Mouse (Mus musculus): ENCODE results near the gene Mprip.

The Mprip gene

GRCm38 (mm10) chr11:59758191-59758985 lies 97.3 kb downstream of the Mprip start:
- DNase-seq (ENCODE audit: low read depth, low spot score) = no peak

DNA sequence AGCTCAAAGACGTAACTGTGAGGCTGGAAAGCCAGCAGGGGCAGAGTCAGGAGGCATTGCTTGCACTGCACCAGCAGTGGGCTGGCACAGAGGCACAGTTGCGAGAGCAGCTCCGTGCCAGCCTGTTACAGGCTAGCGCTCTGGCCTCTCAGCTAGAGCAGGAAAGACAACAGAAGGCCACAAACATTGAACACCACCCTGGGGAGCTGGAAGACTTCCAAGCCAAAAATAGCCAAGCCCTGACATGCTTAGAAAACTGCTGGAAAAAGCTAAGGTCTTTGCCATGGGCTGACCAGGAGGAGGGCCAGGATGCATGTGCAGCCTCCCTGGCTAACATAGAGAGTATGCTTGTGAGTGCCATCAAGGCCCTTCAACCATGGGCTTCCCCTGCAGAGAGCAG lies 98.1 kb downstream of the Mprip start:
- no peak for DNase-seq (ENCODE audit: low read depth, low spot score)

GRCm38 (mm10) chr11:59759626-59760025 lies 98.5 kb downstream of the Mprip start:
- no peak for DNase-seq (ENCODE audit: low read depth, low spot score)

GRCm38 (mm10) chr11:59760796-59761195 lies 99.7 kb downstream of the Mprip start:
- DNase-seq (ENCODE audit: low read depth, low spot score) = no peak

DNA sequence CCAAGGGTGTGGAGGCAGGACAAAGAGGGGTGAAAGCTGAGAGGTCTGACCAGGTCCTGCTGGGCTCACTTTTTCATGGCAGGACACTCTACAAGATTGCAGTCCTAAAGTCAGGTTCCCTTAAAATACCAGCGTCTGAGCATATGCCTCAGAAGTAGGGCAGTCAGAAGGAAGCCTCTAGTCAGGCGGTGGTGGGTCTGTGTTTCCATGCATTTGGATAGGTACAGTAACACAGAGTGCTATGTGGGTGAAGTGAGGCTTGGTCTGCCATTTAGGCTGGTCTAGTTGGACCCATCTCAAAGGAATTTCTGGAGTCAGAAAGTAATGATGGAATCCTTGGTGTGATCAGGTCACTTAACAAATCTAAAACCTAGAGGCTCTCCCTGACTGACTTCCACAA lies 108.2 kb downstream of the Mprip start:
- DNase-seq (ENCODE audit: low read depth, low spot score) = no peak

DNA sequence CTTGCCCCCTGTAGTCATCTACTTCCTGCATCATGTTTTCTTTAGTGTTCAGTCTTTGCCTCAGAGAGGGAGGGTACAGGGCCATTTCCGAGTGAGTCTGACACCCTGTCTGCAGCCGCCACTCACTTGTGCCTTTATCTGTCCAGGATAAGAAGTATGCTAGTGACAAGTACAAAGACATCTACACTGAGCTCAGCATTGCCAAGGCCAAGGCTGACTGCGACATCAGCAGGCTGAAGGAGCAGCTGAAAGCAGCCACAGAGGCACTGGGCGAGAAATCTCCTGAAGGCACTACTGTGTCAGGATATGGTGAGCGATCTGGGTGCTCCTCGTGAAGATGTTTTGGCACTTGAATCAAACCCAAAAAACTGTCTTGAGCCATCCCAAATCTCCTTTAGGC lies 108.6 kb downstream of the Mprip start:
- no peak for DNase-seq (ENCODE audit: low read depth, low spot score)

GRCm38 (mm10) chr11:59770753-59771152 lies 109.6 kb downstream of the Mprip start:
- no peak for DNase-seq (ENCODE audit: low read depth, low spot score)

DNA sequence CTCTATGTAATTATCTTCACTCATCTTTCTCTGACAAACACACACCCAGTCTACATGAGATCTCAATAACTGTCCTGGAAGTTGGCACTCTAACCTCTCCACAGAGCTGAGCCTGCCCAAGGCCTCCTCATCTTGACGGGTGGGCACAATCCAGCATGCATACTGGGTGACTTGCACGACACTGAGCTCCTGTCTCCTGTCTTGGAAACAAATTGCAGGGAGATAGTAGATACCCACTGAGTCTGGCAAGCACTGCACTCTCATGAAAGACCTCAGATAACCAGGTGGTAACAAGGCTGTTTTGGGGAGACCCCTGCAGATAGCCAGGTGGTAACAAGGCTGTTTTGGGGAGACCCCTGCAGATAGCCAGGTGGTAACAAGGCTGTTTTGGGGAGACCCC lies 111.2 kb downstream of the Mprip start:
- DNase-seq (ENCODE audit: low read depth, low spot score) = no peak

DNA sequence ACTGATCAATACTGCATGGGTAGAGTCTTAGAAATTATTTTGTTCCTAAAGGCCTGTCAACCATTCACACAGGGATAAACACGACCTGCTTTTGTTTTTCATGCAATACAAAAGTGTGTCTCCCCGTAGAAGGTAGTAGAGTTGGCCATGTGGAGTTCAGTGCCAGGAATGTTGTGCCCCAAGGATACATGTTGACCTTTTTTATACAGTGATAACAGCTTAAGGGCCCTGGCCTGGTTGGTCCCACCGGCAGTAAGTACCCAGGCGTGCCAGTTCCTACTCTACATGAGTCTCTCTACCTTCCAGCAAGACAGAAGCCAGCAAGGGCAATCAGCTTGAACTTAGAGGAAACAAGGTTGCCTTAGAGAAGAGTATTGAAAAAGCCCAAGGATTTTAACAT lies 111.8 kb downstream of the Mprip start:
- no peak for DNase-seq (ENCODE audit: low read depth, low spot score)

GRCm38 (mm10) chr11:59774522-59774921 lies 113.4 kb downstream of the Mprip start:
- DNase-seq (ENCODE audit: low read depth, low spot score) = no peak

- DNase-seq (ENCODE audit: low read depth, low spot score) = no peak
These were observed 114.5 kb downstream of the Mprip start for GRCm38 (mm10) chr11:59775435-59776148.

DNA sequence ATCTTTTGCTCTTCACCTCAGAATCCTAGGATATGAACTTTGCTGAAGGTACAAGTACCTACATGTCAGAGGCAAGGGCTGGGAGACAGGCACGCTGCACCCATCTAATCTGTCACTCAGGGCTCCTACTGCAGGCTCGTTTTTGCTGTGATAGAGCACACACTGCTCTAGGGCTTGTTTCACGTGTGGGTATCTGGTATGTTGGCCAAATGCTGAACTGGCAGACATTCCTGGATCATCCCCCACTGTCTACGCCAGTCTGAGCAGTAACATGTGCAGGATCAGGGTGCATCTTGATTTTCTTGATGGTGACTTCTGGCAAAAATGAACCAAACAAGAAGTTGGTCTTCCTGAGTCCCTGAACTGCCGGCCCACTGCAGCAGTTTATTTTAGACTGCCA lies 116.2 kb downstream of the Mprip start:
- no peak for DNase-seq (ENCODE audit: low read depth, low spot score)

- peak; percentile 93 for DNase-seq (ENCODE audit: low read depth, low spot score)
These were observed 117.2 kb downstream of the Mprip start for GRCm38 (mm10) chr11:59778181-59778873.

DNA sequence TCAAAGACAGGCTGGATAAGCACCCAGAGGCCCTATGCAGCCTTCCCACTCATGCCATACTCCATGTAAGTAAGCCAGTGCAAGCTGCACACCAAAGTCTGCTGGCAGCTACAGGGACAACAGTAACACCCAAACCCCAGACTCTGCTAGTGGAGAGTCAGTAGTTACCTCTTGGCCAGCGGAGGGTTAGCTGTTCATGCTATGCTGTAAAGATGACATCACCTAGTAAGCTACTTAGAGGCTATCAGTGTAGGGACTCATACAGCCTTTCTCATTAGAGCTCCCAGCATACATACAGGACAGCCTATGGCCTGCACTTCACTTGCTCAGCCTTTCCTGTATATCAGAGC lies 117.7 kb downstream of the Mprip start:
- no peak for DNase-seq (ENCODE audit: low read depth, low spot score)

DNA sequence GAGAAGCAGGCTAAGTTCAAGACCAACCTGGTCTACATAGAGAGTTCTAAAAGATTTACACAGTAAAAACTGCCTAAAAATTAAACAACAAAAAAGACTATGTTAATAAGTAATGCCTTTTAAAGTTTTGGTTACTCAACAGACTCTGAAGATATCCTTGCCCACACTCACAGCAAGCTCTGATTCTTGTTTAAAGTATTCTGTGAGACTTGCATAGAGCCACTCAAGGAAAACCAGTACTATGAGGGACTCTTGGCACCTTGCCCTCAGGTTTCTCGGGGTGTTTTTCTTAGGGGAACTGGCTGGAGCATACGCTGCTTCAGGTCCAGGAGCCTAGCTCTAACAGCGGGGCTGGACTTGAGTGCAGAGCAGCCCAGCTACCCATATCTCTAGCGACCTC lies 118.3 kb downstream of the Mprip start:
- DNase-seq (ENCODE audit: low read depth, low spot score) = no peak

- no peak for DNase-seq (ENCODE audit: low read depth, low spot score)
These were observed 119.1 kb downstream of the Mprip start for GRCm38 (mm10) chr11:59780241-59780640.

DNA sequence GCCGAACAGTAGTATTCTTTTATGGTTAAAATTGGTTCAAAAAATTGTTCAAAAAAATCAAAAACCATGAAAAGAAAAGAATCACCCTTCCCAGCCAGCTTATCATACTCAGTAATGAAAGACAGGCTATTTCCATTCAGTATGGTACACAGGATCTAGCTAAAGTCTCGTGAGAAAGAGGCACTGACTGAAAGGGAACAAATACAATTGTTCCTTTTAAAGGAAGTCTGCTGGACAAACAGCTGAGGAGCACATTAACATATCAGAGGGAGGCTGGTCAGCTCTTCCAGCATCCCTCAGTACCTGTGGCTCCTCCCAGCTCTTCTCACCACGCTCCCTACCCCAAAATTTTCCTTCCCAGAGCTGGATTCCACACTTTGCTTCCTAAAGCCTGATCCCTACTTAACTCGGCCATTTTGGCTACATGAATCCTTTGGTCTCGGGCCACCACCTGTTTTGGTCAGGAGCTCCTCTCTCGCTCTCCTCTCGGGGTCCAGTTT lies 121.0 kb downstream of the Mprip start:
- DNase-seq (ENCODE audit: low read depth, low spot score) = peak; percentile 59

DNA sequence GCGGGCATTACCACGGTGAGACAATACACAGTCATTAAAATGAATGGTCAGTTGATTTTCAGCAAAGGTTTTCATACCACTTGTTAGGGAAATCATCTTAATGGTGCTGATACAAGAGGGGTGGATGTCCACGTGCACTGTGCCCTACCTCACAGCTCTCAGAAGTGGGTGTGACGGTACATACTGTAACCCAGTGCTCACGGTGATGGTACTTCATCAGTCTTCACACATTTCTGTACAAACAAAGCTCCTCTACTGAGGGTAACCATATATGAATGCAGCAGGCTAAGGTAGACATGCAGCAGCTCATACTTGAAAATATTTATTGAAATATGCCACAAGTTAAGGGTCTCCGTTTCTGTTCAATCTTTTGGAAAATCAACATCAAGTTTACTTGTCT lies 122.5 kb downstream of the Mprip start:
- DNase-seq (ENCODE audit: low read depth, low spot score) = no peak

DNA sequence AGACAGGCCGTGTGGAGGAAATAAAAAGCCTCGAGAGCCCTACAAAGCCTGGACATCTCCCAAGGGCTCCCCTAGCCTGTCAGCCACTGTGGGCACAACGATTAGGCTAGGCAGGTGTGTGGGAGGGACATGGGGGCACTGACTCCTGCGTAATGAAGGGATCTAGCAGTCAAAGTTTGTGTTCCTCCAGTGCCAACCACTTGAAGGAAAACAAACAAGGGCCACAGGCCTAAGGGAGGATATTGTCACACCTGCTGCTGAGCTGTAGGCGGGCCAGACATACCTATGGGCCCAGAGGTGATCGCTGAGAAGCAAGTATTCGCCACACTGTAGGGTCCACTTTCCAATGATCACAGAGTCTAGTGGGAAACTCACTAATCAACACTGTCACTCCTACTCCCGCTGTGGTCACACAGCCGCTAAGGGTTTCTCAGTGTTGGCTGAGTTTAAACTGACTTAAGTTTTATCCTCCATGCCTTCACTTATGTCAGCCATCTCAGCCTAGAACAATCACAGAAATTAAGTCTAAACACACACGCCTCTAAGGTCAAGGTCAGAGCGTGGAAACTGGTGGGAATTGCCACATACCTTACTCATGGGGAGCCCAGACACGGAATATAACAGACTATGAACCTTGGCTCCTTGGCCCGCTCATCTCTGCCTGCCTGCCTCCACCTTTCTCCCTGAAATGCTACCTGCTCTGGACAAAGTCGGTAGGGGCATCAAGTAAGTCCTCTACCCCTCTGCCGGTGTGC lies 125.5 kb downstream of the Mprip start:
- peak; percentile 41 for DNase-seq (ENCODE audit: low read depth, low spot score)

GRCm38 (mm10) chr11:59787199-59787781 lies 126.2 kb downstream of the Mprip start, which contains the start of gene Pld6:
TSS of gene Pld6 (minus strand) at chr11:59787645.
- DNase-seq (ENCODE audit: low read depth, low spot score) = peak; percentile 95

DNA sequence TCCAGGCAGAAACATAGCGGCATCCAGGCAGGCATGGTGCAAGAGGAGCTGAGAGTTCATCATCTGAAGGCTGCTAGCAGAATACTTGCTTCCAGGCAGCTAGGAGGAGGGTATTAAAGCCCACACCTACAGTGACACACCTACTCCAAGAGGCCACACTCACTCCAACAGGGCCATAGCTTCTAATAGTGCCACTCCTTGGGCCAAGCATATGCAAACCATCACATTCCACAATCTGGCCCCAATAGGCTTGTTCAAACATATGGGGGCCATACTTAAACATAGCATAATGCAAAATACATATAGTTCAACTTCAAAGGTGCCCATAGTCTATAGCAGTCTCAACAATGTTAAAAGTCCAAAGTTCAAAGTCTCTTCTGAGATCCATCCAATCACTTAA lies 128.2 kb downstream of the Mprip start:
- no peak for DNase-seq (ENCODE audit: low read depth, low spot score)

Data from ZHBTc4 (cell line).